Mouse (Mus musculus): ENCODE measurements around the gene Ip6k3.

GRCm38 (mm10) chr17:27201981-27202380, 34.4 kb upstream of the Ip6k3 start:
- TF ChIP-seq CTCF (IDR thresholded peaks at IDR 0.05; ENCODE audit: borderline replicate concordance, insufficient read depth, low read length) (no peak), POLR2A (IDR thresholded peaks at IDR 0.05; ENCODE audit: low read depth, low read length) (no peak)
